Mouse (Mus musculus): Measurements from ENCODE around the gene Lsm4. TPM values are rescaled to one million over a fixed set of nuclear protein-coding genes. Genes with fewer than 3 reads are reported as not detected.

The Lsm4 gene
- total RNA-seq, 2 experiments from 2014 or later: 62.9 to 63.5 TPM

DNA sequence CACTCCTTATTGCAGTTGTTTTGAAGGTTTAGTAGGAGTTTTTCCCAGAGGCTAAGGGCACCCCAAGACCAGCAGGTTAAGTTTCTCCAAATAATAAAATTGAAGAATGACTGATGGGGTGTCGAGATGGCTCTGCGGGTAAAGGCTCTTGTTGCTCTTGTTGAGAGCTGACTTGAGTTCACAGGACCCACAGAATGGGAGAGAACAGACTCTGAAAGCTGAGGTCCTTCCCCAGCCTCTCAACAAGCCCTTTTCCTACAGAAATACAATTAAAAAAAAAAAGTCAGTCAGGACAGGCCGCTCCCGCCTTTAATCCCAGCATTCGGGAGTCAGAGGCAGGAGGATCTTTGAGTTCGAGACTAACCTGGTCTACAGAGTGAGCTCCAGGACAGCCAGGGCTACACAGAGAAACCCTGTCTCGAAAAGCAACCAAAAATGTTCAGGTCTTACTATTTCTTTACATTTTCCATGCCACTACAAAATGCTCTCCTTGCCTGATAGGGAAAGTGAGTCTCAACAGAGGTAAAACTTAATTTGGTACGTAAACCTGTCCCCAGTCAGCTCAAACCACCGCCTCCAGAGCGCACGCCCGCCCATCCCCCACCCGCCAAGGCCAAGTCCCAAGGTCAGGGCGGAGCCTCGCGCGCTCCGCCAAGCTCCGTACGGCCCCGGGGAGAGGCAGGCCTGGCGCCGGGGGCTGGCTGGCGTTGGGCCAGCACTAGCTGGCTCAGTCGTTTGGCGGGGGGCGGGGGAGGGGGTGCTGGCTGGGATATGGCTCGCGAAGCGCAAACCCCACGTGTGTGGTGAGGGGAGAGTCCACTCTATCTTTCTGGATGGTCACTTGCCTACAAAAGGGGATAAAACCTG is 23.2 kb downstream of the Lsm4 start:
- DNase-seq (ENCODE audit: low spot score in 2 of 2): no peak
- intact Hi-C loops (cut with DNase I): no loop called here

DNA sequence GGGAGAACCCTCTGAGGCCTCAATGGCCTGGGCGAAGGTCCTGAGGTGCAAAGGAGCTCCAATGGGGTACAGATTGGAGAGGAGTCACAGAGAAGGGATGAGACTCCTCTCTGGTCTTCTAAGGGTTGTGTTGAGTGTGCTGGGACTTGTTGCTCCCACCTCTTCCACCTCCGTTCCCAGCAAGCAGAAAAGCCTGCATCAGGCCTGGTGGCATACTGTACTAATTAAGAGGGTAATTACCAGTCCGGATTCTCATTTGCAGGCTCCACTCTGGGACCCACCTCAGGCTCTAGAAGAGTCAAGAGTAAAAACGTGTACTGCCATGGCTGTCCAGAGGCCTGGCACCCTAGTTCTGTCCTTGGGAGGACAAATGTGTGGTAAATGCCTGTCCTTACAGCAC is 23.9 kb downstream of the Lsm4 start:
- DNase-seq (ENCODE audit: low spot score in 2 of 2): no peak
- intact Hi-C loops (cut with DNase I): no loop called here

DNA sequence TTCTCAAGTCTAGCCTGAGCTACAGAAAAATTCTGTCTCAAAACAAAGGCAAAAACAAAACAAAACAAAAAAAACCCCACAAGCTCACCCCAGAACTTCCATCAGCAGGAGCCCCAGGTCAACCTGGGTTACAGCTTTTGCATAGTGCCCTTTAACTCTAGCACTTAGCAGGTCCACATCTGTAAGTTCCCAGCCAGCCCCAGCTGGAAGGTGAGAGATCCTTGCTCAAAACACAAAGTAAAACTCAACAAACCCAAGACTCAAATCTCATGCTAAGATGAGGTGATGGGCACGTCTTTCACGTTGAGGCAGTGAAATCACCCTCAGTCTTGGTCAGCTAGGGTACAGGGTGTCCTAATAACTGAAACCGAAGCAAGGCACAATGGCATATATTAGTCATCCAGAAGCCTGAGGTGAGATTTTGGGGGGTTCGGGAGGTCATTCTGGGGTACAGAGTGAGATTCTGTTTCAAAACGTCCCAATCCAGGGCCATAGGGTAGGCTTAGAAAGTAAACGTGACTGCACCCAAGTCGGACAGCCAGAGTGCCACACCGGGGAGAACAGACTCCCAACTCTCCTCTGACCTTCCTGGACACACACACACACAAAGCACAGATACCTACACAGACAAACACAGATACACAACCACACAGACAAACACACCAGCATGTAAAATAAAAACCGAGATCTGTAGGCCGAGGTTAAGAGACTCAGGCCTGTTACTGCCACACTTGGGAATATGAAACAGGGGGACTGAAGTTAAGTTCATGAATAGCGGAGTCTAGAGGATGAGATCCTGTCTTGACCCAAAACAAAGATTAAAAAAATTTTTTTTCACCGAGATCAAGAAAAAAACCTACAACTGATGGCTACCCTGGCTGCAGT is 24.6 kb downstream of the Lsm4 start:
- intact Hi-C loops (cut with DNase I): loop anchor here (2.0 kb wide), 1 partner anchor 57 kb away; the partner anchor contains the start of gene Rab3a
- DNase-seq (ENCODE audit: low spot score in 2 of 2): no peak

DNA sequence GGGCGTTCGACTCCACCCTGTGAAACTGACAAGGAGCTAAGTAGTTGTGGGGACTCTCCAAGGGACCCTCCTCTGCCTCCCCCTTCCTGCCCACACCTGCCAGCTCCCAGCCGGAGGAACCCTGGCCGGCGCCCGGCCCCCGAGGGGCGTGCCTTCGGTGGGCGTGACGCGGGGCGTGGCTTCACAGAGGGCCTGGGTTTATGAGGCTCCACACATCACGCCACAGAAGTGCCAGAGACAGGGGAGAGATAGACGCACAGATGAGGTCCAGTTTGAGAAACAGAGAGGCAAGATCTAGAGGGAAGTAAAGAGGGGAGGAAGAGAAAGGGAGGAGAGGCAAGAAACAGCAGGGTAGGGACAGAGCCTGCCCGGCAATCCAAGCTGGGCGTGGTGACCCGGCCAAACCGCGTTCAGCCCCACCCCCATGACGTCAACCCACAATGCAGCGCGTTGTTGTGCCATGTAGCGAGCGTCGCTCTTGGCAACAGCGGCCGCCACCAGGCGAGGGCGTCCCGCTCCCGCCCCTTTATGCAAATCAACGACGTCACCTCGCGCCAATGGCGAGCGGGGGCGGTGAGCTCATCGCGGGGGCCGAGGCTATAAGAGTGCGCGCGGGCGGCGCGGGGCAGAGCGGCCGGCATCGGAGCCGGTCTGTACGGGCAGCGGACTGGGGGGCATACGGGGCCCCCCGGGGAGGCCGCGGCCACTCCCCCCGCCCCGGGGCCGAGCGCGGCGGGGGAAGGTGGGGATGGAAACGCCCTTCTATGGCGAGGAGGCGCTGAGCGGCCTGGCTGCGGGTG is 25.5 kb downstream of the Lsm4 start, which contains the start of gene Jund:
Jund (plus strand) TSS at position 640 of the 800 bp plus-strand sequence.
- intact Hi-C loops (cut with DNase I): loop anchor here (1.0 to 2.0 kb wide), 2 partner anchors 56 to 88 kb away; partner anchors contain the start of gene Rab3a
- DNase-seq (ENCODE audit: low spot score in 2 of 2): peak; percentile 99

DNA sequence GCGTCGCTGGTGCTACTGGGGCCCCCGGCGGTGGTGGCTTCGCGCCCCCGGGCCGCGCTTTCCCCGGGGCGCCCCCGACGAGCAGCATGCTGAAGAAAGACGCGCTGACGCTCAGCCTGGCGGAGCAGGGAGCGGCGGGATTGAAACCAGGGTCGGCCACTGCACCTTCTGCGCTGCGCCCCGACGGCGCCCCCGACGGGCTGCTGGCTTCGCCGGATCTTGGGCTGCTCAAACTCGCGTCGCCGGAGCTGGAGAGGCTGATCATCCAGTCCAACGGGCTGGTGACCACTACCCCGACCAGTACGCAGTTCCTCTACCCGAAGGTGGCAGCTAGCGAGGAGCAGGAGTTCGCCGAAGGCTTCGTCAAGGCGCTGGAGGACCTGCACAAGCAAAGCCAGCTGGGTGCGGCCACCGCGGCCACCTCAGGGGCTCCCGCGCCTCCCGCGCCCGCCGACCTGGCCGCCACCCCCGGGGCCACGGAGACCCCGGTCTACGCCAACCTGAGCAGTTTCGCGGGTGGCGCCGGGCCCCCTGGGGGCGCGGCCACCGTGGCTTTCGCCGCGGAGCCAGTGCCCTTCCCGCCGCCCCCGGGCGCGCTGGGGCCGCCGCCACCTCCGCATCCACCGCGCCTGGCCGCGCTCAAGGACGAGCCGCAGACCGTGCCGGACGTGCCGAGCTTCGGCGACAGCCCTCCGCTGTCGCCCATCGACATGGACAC is 26.2 kb downstream of the Lsm4 start:
- intact Hi-C loops (cut with DNase I): loop anchor here (1.0 to 2.0 kb wide), 2 partner anchors 56 to 89 kb away; partner anchors contain the start of gene Rab3a
- DNase-seq (ENCODE audit: low spot score in 2 of 2): peak in 1 of 2 experiments; percentile 39

DNA sequence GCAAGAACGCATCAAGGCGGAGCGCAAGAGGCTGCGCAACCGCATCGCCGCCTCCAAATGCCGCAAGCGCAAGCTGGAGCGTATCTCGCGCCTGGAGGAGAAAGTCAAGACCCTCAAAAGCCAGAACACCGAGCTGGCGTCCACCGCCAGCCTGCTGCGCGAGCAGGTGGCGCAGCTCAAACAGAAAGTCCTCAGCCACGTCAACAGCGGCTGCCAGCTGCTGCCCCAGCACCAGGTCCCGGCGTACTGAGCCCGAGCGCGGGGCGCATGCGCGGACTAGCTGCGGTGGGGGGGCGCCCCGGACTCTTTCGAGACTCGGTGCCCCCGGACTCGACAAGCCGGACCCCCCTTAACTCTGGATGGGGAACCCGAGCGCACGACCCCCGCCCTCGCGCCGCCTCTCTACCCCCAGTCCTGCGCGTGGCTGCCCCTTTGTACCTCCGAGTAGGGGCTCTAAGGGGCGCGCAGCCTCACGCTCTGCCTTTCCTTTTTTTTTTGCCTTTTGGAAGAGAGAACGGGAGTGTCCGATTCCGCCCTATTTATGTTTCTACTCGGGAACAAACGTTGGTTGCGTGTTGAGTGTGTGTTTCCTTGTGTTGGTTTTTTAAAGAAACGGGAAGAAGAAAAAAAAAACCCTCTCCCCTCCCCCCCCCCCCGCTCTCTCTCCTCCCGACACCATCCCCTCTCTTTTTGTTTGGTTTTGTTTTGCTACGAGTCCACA is 26.9 kb downstream of the Lsm4 start:
- peak; percentile 81 to 86 for DNase-seq (ENCODE audit: low spot score in 2 of 2)
- intact Hi-C loops (cut with DNase I): loop anchor here (1.0 to 5.0 kb wide), 4 partner anchors 27 to 90 kb away; partner anchors contain the start of genes Gdf15, Lsm4 and Rab3a

DNA sequence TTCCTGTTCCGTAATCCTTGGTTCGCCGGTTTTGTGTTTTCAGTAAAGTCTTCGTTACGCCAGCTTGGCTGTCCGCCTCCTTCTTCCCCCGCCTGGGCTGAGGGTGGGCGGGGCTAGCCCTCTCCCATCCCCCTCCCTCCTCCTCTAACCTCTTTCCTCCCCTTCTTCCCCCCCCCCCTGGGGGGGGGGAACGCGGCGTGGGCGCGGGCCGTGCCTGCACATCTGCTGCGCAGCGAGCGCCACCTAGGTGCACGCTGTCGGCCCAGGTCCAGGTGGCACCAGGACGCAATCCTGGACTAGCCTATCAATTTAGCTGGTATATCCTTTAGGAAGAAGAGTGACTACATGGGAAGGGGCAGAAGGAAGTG is 27.5 kb downstream of the Lsm4 start:
- intact Hi-C loops (cut with DNase I): loop anchor here (1.0 to 5.0 kb wide), 2 partner anchors 27 to 68 kb away; partner anchors contain the start of genes Gdf15 and Lsm4
- DNase-seq (ENCODE audit: low spot score in 2 of 2): peak; percentile 83 to 87

DNA sequence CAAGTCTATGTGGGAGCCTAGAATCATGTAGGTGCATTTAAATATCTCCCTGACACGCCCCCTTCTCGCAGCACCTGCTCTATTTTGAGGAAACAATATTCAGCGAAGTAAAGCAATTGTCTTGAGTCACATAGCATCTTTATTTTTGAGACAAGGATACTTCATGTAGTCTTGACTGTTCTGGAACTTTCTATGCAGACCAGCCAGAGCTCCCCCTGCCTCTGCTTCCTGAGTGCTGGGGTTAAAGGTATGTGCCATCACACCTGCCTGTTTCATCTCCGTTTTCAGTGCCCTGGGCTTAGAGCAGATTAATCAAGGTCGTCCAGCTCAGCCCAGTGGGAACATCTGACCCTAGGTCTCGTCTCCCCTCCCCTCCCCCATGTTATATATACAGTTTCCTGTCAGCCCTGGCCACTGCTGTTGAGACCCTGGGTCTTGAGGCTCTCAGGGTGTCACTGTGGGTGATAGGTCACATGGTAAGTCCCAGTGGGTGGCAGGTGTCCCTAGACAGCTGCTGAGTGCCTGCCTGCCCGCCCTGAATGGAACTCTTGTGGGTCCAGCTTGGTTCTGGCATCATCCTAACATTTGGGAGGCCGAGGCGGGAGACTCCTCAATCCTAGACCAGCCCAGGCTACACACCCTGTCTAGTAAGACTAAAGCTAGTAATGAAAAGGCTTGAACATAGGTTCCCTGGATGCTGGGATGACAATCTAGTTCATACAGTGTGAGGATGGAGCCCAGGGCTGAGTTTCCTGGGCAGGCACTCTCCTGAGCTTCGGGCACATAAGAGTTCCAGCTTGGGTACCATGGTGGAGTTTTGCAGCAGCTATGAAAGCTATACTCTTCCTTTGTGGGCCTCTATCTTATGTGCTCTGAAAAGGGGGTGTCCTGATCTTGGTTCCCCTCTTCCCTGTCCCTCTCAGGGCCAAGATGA is 28.3 kb downstream of the Lsm4 start:
- no peak for DNase-seq (ENCODE audit: low spot score in 2 of 2)
- intact Hi-C loops (cut with DNase I): loop anchor here (5.0 kb wide), 1 partner anchor 69 kb away; the partner anchor contains the start of gene Gdf15

DNA sequence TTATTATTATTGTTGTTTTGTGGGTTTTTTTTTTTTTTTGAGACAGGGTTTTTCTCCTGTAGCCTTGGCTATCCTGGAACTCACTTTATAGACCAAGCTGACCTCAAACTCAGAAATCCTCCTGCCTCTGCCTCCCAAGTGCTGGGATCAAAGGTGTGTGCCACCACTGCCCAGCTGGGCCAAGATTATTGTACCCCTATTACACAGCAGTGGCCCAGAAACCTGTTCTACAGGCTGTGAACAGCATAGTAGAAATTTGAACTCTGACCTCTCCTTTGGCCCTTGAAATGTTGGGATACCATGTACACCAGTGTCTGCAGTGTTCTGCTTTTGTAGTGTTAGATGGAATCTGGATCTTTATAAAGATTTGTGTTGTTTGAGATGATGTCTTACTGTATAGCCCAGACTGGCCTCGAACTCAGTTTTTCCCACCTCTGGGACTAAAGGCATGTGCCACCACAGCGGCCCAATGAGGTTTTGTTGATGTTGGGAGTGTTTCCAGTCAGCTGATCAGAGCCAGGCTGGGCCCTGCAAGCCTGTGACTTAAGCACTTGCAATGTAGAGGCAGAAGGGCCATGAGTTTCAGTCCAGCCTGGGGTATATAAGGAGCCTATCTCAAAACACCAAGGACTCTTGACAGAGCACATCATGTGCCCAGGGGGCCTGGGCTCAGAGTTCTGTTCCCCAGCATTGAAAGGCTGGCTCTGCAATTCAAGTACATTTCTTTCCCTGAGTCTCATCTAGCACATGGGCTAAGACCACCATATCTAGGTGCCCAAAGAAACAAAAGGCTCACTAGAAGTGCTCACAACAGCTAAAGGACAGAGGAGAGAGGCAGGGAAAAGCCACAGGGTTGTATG is 29.2 kb downstream of the Lsm4 start:
- DNase-seq (ENCODE audit: low spot score in 2 of 2): no peak
- intact Hi-C loops (cut with DNase I): loop anchor here (5.0 kb wide), 1 partner anchor 70 kb away; the partner anchor contains the start of gene Gdf15

DNA sequence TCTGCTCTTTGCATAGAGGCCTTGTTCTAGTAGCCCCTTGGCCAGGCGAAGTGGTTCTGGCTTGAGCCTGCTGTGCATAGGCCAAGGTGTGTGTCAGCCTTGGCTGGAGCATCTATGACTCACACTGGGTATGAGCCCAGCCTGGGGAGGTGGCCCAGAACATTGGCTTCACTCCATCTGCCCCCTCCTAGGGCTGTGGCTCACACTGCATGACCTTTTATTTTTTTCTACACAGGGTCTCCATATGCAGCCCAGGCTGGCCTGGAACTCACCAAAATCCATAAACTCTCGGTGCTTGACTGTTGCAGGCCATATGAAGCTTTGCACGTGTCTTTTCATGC is 29.8 kb downstream of the Lsm4 start:
- intact Hi-C loops (cut with DNase I): loop anchor here (5.0 kb wide), 1 partner anchor 71 kb away; the partner anchor contains the start of gene Gdf15
- no peak for DNase-seq (ENCODE audit: low spot score in 2 of 2)

DNA sequence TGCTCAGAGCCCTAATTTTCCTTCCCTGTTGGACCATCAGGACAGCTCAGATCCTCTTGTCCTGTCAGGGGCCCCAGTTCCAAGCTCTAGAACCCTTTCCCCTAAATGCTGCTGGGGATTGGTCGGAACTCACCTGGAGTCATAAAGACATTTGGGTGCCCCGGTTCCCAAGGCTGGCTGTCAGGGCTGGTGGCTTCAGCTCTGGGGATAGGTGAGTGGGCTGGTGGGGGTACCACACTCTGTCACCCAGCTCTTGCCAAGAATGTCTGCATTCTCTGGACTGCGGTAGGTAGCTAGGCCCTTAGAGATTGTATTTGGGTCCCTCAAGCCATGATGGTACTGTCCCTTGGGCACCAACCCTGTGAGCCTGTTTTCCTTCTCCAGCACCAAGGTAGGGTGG is 30.2 kb downstream of the Lsm4 start, which contains the start of gene Iqcn:
Iqcn (plus strand) TSS at position 171 of the 400 bp plus-strand sequence.
- DNase-seq (ENCODE audit: low spot score in 2 of 2): no peak
- intact Hi-C loops (cut with DNase I): loop anchor here (5.0 kb wide), 1 partner anchor 71 kb away; the partner anchor contains the start of gene Gdf15

DNA sequence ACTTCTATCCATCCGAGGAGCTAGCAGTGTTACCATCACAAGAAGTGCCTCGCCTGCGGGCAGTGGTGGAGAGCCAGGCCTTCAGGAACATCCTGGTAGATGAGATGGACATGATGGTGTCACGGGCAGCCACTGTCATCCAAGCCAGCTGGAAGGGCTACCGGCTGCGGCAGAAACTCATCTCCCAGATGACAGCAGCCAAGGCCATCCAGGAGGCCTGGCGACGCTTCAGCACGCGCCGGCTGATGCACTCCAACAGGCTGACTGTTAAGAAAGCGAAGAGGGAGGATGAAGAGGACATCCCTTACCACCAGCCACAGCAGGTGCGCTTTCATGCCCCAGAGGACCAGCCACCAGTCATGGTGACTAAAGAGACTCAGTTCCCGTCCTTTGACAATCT is 35.2 kb downstream of the Lsm4 start:
- intact Hi-C loops (cut with DNase I): no loop called here
- no peak for DNase-seq (ENCODE audit: low spot score in 2 of 2)

DNA sequence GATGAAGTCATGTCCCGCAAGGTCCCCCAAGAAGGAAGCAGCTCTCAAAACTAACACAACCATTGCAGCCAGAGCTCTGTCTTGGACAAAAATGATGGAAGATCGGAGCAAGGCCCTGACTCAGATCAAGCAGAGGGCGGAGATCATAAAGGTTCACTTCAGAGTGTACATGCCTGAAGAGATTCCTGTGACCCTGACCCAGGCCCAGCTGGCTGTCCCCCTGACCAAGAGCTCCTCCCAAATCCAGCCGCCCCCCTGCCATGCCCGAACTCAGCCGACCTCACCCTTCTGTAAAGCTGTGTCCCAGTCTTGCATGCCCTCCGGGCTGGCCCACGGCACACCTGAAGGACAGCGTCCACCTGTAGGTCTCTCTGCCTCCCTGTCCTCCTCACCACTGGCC is 36.7 kb downstream of the Lsm4 start:
- no peak for DNase-seq (ENCODE audit: low spot score in 2 of 2)
- intact Hi-C loops (cut with DNase I): no loop called here

DNA sequence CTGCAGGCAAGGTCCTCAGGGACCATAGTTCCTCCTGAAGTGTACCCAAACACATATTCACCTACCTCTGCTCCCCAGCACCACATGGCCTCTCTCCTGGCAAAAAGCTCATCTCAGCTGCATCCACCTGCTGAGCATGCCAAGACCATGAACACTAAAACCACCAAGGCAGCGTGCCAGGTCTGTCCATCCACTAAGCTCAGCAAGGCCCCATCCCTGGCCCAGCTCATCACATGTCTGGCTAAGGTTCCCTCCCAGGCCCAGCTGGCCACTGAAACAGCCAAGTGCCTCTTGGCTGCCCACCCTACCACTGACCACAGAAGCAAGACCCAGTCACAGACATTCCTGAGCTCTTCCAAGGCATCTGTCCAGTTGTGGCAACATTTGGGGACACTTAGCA is 37.2 kb downstream of the Lsm4 start:
- intact Hi-C loops (cut with DNase I): no loop called here
- no peak for DNase-seq (ENCODE audit: low spot score in 2 of 2)

DNA sequence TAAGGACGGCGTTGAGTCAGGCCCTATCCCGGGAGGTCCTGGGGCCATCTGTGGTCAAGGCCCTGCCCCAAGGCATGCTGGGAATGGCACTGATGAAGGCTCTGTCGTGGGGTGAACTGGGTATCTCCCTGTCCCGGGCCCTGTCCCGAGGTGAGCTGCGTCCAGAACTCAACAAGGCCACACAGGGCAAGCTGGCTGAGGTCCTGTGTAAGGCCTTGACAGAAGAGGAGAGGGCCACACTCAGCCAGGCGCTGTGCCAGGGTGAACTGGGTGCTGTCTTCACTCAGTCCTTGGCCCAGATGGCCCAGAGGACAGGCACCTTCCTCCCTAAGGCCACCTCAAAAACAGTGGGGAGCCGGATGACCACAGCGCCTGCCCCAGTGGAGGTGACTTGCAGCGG is 38.0 kb downstream of the Lsm4 start:
- no peak for DNase-seq (ENCODE audit: low spot score in 2 of 2)
- intact Hi-C loops (cut with DNase I): no loop called here

DNA sequence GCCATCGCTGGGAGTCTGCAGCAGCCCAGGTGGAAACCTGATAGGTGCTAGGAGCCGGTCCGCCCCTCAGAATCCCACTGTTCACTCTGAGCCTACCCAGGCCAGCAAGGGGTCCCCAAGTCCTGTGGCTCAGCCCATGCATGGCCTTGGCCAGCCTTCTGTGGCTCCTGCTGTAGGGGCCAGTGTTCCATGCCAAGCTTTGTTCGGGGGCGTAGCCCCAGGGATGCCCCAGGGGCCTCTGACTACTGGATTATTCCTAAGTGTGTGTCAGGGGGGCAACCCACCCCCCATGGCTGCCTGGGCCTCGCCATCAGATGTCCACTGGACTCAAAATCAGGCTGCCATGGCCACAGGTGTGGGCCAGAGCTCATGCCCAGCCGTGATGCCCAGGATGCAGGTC is 40.9 kb downstream of the Lsm4 start:
- no peak for DNase-seq (ENCODE audit: low spot score in 2 of 2)
- intact Hi-C loops (cut with DNase I): no loop called here

Measured in left cerebral cortex, postnatal 25 days (tissue).